ENCODE assay signal across 10 mouse cellular contexts in the genomic region with DNA sequence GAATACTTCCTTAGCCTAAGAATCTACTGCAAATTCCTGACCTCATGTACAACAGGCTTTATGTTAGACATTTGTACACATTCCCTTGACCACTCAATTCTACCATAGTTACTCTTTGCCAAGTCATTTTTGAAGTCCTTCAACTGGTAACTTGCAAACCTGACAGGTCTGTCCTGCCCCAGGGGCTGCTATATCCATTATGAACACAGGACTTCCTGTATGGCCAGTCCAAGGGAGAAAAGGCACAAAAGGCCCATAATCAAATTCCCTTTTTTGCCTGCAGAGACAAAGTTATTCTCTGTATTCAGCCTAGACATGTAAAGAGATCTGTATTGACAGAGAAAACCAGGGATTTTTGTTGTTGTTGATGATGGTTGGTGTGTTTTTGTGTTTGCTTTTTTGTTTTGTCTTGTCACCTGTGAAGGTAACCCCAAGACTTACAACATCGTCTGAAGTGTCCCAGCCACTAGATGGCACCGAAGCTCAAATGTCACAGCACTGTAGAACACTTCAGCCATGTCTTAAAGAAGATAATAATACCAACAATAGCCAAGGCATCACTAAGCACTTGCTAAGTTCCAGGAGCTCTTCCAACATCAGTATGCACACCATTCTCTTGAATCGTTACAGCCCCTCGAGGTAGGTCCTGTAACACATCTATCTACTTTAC. TPM values are rescaled to one million over a fixed set of nuclear protein-coding genes. Genes with fewer than 3 reads are reported as not detected.
A peak's percentile ranks its signal among the peaks of the same experiment; 100 is the strongest.
DNase-seq lines count a peak whose midpoint lies in the region; ATAC-seq and TF ChIP-seq lines count a peak whose summit lies in the region.
"Had no signal": no experiment of that assay in that cellular context is flagged by ENCODE, and none has a peak within 500 bp of the region (broad histone marks: within the 10 kb centered on the region; RNA-seq: fewer than 3 reads in every experiment).

No protein-coding gene starts in this region.

- H3K4me2 ChIP-seq in heart, postnatal 0 days (ENCODE audit: low read depth, low read length), result no peak overlapping the region
- no peak overlapping the region for H3K4me2 ChIP-seq in intestine, embryonic 15.5 days (replicated peaks)
- H3K4me2 ChIP-seq: embryonic facial prominence, embryonic 15.5 days; limb, embryonic 13.5 days had no signal

- no peak for TF ChIP-seq POLR2A in kidney, adult 2 months (IDR thresholded peaks at IDR 0.05; ENCODE audit: low read depth, low read length)

- no peaks in the 10 kb centered on the region for H3K9me3 ChIP-seq in heart, postnatal 0 days (replicated peaks; ENCODE audit: control insufficient read depth, low read length)
- no peaks in the 10 kb centered on the region for H3K9me3 ChIP-seq in intestine, embryonic 15.5 days
- H3K9me3 ChIP-seq: embryonic facial prominence, embryonic 15.5 days; limb, embryonic 13.5 days had no signal

- whole genome bisulfite sequencing in kidney, adult 2 months, result 50% methylated on average over 4 of the region's 4 CpGs
- 38% methylated on average over 4 of the region's 4 CpGs for WGBS in heart, postnatal 0 days
- 53% methylated on average over 4 of the region's 4 CpGs for WGBS in intestine, embryonic 15.5 days

- no peaks in the 10 kb centered on the region for H3K36me3 ChIP-seq in kidney, adult 2 months (ENCODE audit: control insufficient read depth, insufficient read depth, low read length)
- no peaks in the 10 kb centered on the region for H3K36me3 ChIP-seq in heart, postnatal 0 days (replicated peaks; ENCODE audit: control insufficient read depth, insufficient read depth, low read length)
- H3K36me3 ChIP-seq in intestine, embryonic 15.5 days, result no peaks in the 10 kb centered on the region
- H3K36me3 ChIP-seq: embryonic facial prominence, embryonic 15.5 days; limb, embryonic 13.5 days had no signal

- H3K4me1 ChIP-seq in kidney, adult 2 months (ENCODE audit: control insufficient read depth, insufficient read depth, low read length), result no peaks in the 10 kb centered on the region
- peaks cover 10% of the 10 kb centered on the region for H3K4me1 ChIP-seq in heart, postnatal 0 days (ENCODE audit: control insufficient read depth, insufficient read depth)
- no peaks in the 10 kb centered on the region; the same call in 1 of the 2 replicates for H3K4me1 ChIP-seq in intestine, embryonic 15.5 days (replicated peaks)
- H3K4me1 ChIP-seq: embryonic facial prominence, embryonic 15.5 days; limb, embryonic 13.5 days had no signal

- H3K4me3 ChIP-seq in kidney, adult 2 months (ENCODE audit: insufficient read depth, low read depth, low read length), result no peak overlapping the region
- H3K4me3 ChIP-seq in heart, postnatal 0 days (ENCODE audit: low read depth, low read length), result no peak overlapping the region
- no peak overlapping the region for H3K4me3 ChIP-seq in intestine, embryonic 15.5 days (replicated peaks)
- H3K4me3 ChIP-seq: embryonic facial prominence, embryonic 15.5 days; limb, embryonic 13.5 days had no signal

- no peak for TF ChIP-seq EP300 in heart, postnatal 0 days (IDR thresholded peaks at IDR 0.05; ENCODE audit: low read depth)

- ATAC-seq in heart, postnatal 0 days (ENCODE audit: insufficient read depth, low read depth), result no peak
- ATAC-seq in intestine, embryonic 15.5 days, result no peak

- no peaks in the 10 kb centered on the region for H3K27me3 ChIP-seq in kidney, adult 2 months (replicated peaks; ENCODE audit: control insufficient read depth, insufficient read depth, low read length)
- no peaks in the 10 kb centered on the region for H3K27me3 ChIP-seq in heart, postnatal 0 days (ENCODE audit: control insufficient read depth, insufficient read depth, low read length)
- H3K27me3 ChIP-seq in intestine, embryonic 15.5 days (replicated peaks), result no peaks in the 10 kb centered on the region
- H3K27me3 ChIP-seq: embryonic facial prominence, embryonic 15.5 days; limb, embryonic 13.5 days had no signal

- peak; percentile 58 for DNase-seq in kidney, adult 2 months
- DNase-seq in kidney, adult 11 months, result no peak
- DNase-seq in CD4-positive helper T cell, adult 2 months (ENCODE audit: low read depth, low spot score), result peak; percentile 40
- peak; percentile 65 for DNase-seq in NIH3T3 (ENCODE audit: low read depth)
- DNase-seq in heart, postnatal 0 days (ENCODE audit: low spot score), result no peak
- peak; percentile 2 for DNase-seq in retina, adult 2 months (ENCODE audit: low read depth, low spot score)
- DNase-seq in frontal cortex, postnatal 10 days (ENCODE audit: low spot score in 2 of 2), result no peak

- TF ChIP-seq CTCF in kidney, adult 2 months (conservative IDR thresholded peaks at IDR 0.05; ENCODE audit: insufficient read depth, insufficient read length, low read depth, low read length), result peak; percentile 69
- peak; percentile 53 for TF ChIP-seq CTCF in heart, postnatal 0 days (IDR thresholded peaks at IDR 0.05; ENCODE audit: low read depth)

- no peak overlapping the region for H3K9ac ChIP-seq in heart, postnatal 0 days (replicated peaks; ENCODE audit: low read depth, low read length)
- no peak overlapping the region for H3K9ac ChIP-seq in intestine, embryonic 15.5 days
- H3K9ac ChIP-seq: embryonic facial prominence, embryonic 15.5 days; limb, embryonic 13.5 days had no signal

- H3K27ac ChIP-seq in kidney, adult 2 months (ENCODE audit: insufficient read depth, low read depth, low read length), result no peak overlapping the region
- H3K27ac ChIP-seq in heart, postnatal 0 days (ENCODE audit: low read depth), result no peak overlapping the region
- no peak overlapping the region for H3K27ac ChIP-seq in intestine, embryonic 15.5 days
- H3K27ac ChIP-seq: embryonic facial prominence, embryonic 15.5 days; limb, embryonic 13.5 days had no signal

RNA-seq across cellular contexts. Expression of a gene that starts 47.9 kb away (rescaled TPM):
- polyA plus RNA-seq in kidney, adult 2 months (2012; rRNA removed), result 28.0 and 32.3 TPM in 2 replicates
- 50.9 and 60.1 TPM in 2 replicates for total RNA-seq in heart, postnatal 0 days (2014; rRNA removed; ENCODE audit: low replicate concordance)
- polyA plus RNA-seq in heart, postnatal 0 days (2015; fragmentation: Nextera tagmentation; extraction: Ambion mirVana), result 27.4 and 30.8 TPM in 2 replicates
- 24.4 and 25.5 TPM in 2 replicates for polyA plus RNA-seq in intestine, embryonic 15.5 days (2015; fragmentation: Nextera tagmentation; extraction: Ambion mirVana)

Comparison
In these comparisons a context has a peak if more than half of its experiments do, and no peak if none do; other contexts are left out.
1. DNase-seq: peak in kidney, adult 2 months (single experiment), CD4-positive helper T cell, adult 2 months (single experiment), NIH3T3 (single experiment) and retina, adult 2 months (single experiment); none in kidney, adult 11 months (single experiment), heart, postnatal 0 days (single experiment) and frontal cortex, postnatal 10 days (0 of 2).